Mouse (Mus musculus) c-Kit-positive CD71-positive TER-119-positive erythroid progenitor cells, embryonic 14.5 days (primary cell): ENCODE data around the gene Dgkz.

ENCODE experiments used
- DNase-seq: peaks from one replicate; pipeline ENCODE4 v3.0.0-alpha.2; 2013; ENCODE audit warnings: low spot score

The Dgkz gene

GRCm38 (mm10) chr2:91921181-91921789, 54.4 kb downstream of the Dgkz start:
- DNase-seq: peak; percentile 71

GRCm38 (mm10) chr2:91920130-91920529, 55.5 kb downstream of the Dgkz start:
- no peak for DNase-seq

DNA sequence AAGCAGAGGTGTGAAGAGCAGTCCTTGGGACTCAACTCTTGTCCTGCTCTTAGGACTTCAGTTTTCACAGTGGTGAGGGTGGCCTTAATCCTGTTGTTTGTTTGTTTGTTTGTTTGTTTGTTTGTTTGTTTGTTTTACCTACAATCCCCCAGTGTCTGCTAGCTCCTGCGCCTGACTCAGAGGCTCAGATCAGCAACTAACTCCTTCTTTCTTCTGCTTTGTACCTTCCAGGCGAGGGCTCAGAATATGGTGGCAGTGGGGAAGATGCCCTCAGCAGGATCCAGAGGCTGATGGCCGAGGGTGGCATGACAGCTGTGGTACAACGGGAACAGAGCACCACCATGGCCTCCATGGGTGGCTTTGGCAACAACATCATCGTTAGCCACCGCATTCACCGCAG, 58.6 kb downstream of the Dgkz start:
- no peak for DNase-seq

GRCm38 (mm10) chr2:91916346-91916977, 59.2 kb downstream of the Dgkz start:
- no peak for DNase-seq

- DNase-seq: no peak
Observed at GRCm38 (mm10) chr2:91913328-91914110, 62.1 kb downstream of the Dgkz start.

- no peak for DNase-seq
Observed at GRCm38 (mm10) chr2:91912616-91913015, 63.0 kb downstream of the Dgkz start.

- no peak for DNase-seq
Observed at GRCm38 (mm10) chr2:91906141-91906540, 69.5 kb downstream of the Dgkz start.

DNA sequence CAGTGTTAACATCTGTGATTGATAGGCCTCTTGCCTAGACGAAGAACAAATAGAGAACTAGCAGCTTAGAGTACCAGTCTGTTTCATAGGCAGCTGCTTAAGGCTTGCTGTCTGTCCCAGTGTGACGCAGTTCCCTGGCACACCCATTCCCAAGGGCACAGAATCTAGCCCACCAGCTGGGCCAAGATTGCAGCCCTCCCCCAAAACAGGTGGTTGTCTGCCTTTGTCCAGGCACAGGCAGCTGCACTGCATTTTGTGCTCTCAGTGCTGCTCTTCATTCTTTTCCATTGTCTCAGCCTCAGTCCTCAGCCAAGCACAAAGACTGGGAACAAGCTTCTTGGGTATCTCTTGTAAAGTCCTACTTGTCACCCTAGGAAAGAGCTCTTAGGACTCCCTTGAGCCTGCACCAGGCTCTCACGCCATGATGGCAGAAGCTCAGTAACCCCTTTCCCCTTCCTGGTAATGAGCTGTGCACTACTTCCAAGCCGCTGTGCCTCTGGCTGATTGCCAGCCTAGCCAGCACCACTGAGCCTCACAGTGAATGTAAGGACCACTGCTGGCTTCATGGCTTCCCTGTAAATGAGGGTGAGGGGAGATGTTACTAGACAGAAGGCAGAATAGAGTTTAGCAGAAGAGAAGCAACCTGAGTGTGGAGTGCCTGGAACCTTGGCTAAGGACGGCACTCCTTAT, 70.9 kb downstream of the Dgkz start:
- DNase-seq: no peak

- no peak for DNase-seq
Observed at GRCm38 (mm10) chr2:91903171-91903925, 72.3 kb downstream of the Dgkz start.

GRCm38 (mm10) chr2:91902336-91902735, 73.3 kb downstream of the Dgkz start:
- DNase-seq: no peak

DNA sequence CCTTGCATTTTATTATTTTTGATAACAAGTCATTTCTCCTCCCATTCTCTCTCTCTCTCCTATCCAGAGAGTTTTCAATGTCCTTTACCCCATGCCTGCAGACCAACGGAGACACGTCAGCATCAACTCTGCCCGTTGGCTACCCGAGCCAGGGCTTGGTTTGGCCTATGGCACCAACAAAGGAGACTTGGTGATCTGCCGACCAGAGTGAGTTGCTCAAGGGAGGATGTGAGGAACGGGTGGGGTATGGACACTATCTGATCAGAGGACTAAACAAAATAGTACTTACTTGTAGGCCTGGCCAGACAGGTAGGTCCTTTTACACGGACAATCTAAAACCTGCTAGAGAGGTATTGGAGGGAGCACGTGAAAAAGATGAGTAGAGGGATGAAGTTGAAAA, 75.2 kb downstream of the Dgkz start:
- DNase-seq: no peak

GRCm38 (mm10) chr2:91899141-91899540, 76.5 kb downstream of the Dgkz start:
- DNase-seq: no peak

DNA sequence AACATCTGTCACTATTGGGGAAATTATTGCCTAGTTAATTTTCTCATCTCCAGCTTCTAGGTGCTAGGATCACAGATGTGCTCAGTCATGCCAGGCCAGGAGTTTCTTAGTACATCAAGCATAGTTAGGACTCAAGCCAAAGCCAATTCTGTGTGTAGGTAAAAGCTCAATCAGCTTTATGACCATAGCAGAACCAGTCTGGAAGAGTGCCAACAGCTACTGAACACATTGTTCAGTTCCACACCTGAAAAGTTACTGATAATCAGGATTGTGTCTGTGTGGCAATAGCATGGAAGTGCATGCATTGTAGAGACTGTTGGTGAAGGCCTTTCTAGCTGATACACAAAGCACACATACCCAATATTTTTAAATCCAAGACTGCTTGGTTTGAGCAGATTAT, 77.7 kb downstream of the Dgkz start:
- no peak for DNase-seq

DNA sequence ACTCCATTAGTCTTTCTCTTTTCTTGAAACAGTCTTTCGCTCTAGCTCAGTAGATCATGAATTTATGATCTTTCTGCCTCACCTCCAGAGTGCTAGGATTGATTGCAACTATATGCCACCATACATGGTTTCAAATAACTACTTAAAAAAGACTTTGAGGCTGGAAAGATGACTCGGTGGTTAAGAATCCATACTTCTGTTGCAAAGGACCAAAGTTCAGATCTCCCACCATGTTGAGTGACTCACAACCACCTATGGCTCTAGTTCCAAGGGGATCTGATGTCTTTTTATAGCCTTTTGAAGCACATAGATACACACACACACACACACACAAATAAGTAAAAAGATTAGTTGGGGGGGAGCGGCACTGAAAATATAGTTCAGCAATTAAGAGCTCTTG, 80.3 kb downstream of the Dgkz start:
- no peak for DNase-seq

DNA sequence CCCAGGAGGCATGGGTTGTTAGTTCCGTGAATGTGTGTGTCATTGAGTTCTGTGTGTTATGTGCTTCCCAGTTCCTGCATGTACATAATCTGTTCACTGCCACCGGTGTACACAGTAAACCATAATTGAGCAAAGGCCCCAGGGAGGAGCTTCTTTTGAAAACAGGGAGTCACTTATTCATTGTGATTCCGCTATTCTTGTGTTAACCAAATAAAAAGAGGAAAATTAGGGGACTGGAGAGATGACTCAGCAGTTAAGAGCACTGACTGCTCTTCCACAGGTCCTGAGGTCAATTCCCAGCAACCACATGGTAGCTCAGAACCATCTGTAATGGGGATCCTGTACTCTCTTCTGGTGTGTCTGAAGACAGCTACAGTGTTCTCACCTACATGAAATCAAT, 80.9 kb downstream of the Dgkz start:
- DNase-seq: no peak

DNA sequence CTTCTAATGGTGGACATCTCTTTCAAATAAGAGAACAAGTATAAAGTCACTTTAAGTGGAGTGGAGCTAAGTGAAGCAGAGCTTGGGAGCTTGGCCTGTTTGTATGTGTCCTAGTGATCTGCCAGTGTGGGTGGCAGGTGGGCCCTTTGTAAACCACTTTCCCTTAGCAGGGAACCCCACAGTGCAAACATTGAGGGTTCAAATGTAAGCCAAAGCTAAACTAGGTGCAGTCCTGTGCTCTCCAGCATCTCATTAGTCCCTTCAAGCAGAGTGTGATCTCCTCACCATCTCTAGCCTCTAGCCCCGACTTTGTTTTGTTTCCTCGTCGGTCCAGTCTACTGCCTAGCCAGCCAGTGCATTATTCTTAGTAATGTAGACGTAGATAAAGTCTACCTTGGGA, 91.0 kb downstream of the Dgkz start:
- no peak for DNase-seq

- DNase-seq: no peak
Observed at GRCm38 (mm10) chr2:91883961-91884360, 91.7 kb downstream of the Dgkz start.
